Mouse (Mus musculus): ENCODE results near the gene Cbfa2t2.

Gene Cbfa2t2

DNA sequence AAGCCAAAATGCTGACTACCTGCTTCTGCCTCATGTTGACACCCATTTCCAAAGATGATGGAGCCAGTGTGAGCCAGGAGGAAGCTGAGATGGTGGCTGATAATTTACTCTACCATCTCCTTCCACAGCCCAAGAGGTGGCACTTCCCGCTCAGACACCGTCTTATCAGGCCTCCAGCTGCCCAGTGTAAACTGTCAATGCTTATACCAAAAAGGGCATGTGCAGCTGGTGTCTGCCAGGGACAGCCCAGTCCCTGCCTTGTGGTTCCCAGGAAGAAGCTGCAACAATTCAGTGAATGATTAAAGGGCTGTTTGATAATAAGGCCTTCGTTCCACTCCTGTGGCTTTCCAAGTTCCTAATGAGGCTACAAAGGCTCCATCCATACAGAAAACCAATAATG, 102.4 kb downstream of the Cbfa2t2 start:
- no peak for DNase-seq (ENCODE audit: low spot score in 2 of 2)

DNA sequence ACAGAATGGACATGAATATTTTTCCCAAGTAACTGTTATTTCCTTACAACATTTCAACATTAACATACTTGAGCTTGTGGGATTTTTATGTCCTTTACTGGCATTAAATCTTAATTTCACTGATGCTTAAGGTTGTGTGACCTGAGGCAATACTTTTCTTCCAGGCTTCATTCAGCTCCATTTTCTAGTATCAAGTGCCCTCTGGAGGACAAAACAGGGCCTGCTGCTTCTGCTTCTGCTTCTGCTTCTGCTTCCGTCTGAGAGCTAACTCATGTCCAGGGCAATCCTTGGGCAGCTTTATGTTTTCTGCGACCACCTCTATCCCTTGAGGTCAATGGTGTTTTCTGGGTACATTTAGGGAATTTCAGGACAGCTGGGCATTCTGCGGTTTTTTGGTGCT, 103.4 kb downstream of the Cbfa2t2 start:
- no peak for DNase-seq (ENCODE audit: low spot score in 2 of 2)

DNA sequence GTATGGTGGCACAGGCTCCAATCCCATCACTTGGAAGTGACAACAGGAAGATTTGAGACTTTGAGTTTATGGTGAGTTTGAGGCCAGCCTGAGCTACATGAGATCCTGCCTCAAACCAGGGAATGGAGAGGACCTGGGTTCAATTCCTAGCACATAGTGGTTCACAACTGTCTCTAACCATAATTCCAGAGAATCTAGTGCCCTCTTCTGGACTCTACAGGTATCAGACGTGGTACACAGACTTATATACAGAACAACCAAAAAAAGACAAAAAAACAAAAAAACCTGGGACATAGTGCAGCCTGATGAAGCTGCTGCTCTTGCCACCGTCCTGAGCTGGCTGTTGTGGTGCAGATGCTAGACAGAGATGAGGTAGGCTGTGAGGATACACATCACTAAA, 105.3 kb downstream of the Cbfa2t2 start:
- no peak for DNase-seq (ENCODE audit: low spot score in 2 of 2)

DNA sequence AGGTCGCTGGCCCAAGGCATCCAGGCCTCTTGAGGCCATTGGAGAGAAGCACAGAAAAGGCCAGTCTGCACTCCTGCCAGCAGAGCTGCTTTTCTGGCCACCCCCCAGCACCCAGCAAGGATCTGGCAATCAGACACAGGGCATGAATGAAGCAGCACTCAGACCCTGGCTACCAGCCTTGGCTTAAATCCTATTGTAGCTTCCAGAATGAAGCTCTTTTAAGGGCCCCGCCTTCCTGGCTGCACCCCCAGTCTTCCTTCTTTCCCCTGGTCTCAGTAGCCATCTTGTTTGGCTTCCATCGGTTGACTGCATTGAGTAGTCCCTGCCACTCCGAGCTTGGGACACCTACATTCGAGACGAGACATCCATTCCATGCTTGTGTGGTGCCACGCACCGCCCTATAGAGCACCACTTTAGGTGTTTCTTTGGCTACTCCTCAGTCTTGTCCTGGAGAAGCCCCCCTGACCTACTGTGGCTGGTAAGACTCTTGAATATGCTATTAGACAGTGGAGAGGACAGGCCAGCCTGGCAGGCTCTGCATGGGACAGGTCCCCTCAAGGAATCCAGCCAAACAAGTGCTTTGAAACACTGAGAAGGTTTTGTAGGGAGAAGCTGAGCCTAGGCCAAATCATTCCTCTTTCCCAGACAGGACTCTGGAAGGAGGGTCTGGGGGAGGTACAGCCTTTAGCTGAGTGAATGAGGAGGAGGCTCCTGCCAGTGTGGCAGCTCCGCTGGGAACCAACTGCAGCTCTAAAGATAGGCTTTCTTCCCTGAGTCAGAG, 107.5 kb downstream of the Cbfa2t2 start:
- DNase-seq (ENCODE audit: low spot score in 2 of 2), result no peak

DNA sequence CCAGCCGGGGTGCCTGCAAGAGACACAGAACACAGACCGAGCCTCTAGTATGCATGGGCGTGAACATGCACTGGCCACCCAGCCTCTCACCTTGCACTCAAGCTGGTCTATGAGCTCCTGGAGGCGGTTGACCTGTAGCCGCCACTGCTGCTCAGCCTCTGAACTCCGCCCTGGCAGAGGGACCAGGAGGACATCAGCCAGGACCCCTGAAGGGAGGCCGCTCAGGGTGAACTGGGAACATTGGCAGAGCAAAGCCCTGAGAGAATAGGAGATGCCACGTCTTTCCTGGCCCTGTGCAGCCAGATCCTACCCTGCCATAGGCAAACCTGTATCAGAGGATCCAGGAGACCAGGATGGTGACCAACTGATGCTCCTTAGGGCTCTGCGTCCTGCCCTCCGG, 110.4 kb downstream of the Cbfa2t2 start, which contains the start of gene 1700003F12Rik:
Gene 1700003F12Rik (plus strand): TSS at position 375 of the 400 bp plus-strand sequence.
- DNase-seq (ENCODE audit: low spot score in 2 of 2), result no peak

DNA sequence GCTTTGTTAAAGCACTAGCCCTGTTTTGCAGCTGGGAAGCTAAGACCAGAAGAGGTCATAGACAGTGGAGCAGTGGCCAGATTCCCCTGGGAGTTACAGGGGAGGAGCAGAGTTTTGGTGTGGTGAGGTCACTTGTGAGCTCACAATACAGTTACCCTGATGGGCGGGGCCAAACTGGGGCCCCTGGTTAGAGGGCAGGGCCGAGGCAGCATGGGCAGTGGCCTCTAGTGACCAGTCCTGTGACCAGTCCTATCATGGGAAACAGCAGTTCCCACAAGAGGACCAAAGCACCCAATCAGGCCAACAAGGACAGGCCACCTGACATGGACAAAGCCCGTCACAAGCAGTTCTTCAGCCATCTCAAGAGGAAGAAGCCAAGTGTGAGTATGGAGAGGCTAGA, 112.4 kb downstream of the Cbfa2t2 start:
- DNase-seq (ENCODE audit: low spot score in 2 of 2), result no peak

DNA sequence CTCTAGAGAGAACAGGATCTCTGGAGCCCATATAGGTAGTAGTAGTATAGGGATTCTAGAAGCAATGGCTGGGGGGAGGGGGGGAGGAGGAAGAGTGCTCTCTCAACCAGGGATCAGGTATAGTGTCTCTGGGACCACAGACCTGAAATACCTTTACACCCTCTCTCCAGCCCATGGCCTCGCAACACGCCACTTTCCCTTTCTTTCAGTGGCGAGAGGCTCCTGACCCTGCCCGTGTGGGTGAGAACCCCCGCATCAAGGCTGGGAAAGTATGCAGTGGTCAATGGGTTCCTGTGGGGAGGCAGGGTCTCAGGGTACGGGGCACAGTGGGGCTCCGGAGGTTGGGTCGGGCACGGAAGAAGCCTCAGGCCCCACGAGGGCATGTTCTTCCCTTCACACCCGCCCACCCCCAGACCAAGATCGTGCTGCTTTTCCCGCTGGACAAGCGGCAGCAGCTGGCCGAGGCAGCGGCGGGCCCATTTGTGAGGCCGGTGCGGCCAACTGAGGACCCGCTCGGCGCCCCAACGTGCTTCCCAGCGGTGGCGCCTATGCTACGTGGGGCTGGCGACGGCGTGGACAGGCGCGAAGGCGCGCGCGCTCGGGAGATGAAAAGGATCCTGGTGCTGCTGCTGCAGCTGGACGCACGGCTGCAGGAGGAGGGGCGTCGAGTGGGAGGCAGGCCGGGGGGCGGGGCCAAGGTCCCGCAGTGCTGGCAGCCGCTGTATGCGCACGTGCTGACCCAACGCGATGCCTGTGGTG, 113.0 kb downstream of the Cbfa2t2 start:
- DNase-seq (ENCODE audit: low spot score in 2 of 2), result no peak

DNA sequence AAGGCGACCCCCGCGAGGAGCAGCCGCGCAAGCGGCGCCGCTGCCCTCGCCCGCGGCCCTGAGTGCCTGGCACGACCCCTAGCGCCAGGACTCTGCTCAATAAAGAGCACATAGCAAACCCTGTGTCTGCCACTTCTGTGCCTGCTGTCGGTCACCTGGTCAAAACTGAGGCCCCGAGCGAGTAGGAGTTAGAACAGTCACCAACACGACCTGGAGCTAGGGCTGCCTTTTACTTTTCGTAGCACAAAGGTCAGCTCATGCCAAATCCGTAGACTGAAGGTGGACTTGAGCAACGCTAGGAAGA, 113.6 kb downstream of the Cbfa2t2 start:
- DNase-seq (ENCODE audit: low spot score in 2 of 2), result no peak

DNA sequence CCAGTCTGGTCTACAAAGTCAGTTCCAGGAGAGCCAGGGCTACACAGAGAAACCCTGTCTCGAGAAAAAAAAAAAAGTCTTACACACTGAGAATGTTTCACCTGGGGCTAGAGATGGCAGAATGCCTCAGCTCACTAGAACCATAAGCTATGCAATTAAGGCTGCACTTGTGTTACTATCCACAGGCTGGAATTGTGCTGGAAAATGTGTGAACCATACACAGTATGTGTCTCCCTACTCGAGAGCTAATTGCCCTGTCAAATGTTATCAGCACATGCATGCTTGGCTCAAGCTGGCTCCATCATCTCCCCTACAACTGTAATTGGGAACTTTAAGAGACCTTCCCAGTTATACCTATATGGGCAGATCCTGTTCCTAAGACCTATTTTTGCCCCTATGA, 114.7 kb downstream of the Cbfa2t2 start:
- no peak for DNase-seq (ENCODE audit: low spot score in 2 of 2)

DNA sequence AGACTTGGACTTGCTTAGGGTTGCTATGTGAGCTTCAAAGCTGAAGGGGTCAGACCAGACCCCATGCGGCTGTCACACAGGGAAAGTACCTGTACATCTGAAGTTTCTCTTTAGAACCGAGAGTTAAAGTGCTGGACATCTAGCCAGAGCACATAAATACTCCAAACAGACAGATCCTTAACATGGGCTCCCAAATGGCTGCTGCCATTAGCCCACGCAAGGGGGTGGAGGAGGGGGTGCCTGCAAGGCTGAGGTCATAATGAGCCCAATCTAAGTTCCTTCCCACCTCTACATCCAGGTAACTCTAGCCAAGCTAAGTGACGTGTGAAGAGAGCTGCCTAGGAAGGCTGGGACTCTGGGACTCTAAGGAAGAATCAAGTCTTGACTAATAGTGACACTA, 115.2 kb downstream of the Cbfa2t2 start, which contains the start of gene Actl10:
Gene Actl10 (plus strand): TSS at position 301 of the 400 bp plus-strand sequence.
- DNase-seq (ENCODE audit: low spot score in 2 of 2), result no peak

DNA sequence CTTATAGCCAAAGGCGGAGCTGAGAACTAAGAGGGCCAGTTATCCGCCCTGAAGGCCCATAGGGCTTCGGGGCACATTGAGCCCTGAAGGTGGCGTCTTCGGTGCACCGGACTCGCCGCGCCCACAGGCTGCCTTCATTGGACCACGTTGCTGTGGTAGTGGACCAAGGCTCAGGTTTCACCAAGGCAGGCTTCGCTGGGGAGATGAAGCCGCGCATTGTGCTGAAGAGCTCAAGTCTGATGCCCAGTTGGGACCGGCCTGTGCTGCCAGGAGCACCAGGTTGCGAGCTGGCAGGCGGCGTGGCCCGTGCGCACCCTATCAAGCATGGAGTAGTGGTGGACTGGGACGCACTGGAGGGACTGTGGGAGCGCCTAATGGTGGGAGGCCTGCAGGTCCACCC, 115.6 kb downstream of the Cbfa2t2 start:
- DNase-seq (ENCODE audit: low spot score in 2 of 2), result no peak

DNA sequence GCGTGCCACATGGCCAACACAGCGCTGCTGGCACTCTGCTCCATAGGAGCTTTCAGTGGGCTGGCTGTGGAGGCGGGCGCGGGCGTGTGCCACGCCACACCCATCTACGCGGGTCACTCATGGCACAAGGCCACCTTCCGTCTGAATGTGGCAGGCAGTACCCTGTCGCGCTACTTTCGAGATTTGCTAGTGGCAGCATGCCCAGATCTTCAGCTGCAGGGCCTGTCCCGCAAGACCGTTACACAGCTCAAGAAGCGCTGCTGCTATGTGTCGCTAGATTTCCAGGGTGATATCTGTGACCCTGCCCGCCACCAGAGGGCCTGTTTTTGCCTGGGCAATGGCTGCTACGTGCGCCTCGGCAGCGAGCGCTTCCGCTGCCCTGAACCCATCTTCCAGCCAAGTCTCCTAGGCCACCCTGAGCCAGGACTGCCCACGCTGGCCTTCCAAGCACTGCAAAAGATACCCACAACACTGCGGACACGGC, 116.2 kb downstream of the Cbfa2t2 start:
- peak; percentile 54 to 64 for DNase-seq (ENCODE audit: low spot score in 2 of 2)

DNA sequence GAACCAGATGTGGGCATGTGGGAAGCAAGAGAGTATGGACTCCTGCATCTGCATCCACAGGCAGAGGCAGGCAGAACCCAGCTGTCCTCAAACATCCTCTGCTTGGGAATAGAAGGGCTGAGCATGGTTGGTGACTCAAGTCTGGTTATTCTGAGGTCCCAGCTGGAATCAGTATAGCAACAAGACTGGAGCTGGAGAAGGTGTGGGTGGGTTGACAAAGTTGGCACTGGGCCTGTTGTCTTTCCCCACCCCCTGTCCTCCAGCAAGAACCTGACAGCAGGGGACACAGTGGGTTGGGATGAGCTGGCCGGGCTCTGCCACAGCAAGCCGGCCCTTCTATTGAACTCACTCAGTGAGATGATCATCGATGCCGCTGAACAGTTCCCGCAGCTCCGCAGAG, 119.0 kb downstream of the Cbfa2t2 start:
- DNase-seq (ENCODE audit: low spot score in 2 of 2), result no peak

DNA sequence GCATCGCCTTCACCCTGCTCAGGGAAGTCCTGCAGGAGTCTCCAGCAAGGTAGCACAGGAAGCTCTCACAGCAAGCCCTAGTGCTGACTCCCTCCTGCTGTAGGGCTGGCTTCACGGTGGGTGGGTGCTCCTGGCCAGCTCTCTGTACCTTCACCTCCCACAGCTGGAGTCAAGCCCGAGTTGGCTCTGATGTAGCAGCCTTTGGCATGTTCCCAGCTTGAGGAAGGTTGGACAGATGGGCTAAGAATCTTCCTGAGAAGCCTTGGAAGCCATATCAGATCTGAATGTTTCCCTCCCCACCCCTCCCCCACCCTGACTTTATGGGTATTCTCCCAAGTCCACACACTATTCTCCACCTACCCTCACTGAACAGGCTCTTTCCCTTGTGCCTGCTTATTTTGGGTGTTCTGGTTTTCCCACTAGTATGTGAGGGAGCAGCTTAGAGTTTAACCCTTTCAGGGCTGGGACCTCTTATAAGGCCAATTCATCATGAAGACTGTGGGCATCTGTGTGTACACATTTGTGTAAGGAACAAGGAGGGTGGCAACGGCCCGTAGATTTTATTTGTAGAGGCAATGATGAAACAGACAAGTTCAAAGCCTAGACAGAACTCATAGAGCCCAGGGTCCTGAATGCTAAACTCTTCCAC, 121.0 kb downstream of the Cbfa2t2 start:
- DNase-seq (ENCODE audit: low spot score in 2 of 2), result no peak

DNA sequence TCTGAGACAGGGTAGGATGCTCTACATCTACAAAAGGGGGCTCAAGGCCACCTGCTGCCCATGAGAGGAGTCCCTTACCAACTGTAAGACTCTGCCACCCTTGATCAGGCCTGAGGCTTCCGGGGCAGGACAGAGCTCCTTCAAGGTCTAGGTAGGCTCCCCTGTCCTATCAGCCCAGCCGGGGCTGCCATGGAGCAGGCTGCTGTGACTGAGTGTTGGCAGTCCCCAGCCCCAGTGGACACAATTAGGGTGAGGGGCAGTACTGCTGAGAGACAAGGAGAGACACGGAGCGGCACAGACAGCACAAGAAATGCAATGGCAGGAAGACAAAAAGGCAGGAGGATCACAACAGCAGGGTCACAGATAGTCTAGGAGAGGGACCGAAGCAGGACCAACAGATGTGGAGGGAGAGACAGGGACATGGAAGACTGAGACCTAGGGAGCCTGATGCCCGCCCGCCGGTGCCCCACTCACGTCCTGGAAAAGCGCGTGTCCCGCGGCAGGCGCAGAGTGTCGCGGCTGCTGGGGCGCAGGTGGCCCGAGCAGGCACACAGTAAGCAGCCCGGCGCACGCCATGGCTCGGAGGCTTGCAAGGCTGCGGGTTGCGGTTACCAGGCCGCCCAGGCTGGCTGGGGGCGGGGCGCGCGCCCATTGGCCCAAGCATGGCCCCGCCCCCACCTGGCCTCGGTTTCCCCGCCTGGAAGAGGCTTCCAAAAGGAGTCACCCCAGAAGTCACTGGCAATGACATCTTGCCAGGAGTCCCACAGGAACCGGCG, 122.2 kb downstream of the Cbfa2t2 start, which contains the start of gene Necab3:
Gene Necab3 (minus strand): TSS at position 627 of the 776 bp plus-strand sequence.
- peak in 1 of 2 experiments; percentile 35 for DNase-seq (ENCODE audit: low spot score in 2 of 2)

DNA sequence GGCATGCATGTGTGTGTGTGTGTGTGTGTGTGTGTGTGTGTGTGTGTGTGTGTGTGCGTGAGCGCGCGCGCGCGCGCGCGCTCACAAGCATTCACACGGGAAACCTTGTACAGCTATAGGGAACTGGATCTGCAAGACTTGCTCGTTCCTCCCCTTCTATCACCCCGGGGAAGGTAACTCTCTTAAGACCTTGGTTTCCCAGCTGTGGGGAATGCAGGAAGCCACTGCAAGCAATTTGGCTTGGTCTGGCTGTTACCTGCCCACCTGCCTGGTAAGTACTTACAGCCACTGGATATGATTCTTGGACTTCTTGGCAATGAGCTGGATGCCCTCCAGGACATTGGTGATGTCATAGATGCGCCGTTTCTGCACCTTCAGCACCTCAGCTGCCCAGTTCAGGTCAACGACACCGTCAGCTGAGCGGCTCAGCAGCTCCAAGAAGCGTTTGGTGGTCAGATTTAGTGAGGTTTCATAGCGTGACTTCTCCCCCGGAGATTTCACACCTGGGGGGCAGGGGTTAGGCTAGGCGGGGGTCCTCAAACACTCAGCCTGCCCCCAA, 127.4 kb downstream of the Cbfa2t2 start:
- DNase-seq (ENCODE audit: low spot score in 2 of 2), result no peak

DNA sequence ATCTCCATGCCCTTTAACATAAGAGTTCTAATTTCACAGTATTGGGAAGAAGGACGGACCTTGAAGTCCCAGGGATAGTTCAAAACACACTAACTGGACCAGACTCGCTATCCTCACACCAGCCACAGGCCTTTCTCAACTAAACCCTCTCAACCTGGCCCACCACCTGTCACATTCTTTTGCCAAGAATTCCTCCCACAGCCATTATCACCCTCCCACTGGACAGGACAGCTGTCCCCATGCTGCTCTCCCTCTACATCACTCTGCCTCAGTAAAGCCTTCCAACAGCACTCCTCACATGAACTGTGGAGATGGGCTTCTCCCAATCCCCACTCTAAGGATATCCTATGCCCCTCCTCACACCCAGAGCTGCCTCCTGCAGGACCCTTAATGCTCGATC, 129.3 kb downstream of the Cbfa2t2 start:
- no peak for DNase-seq (ENCODE audit: low spot score in 2 of 2)

DNA sequence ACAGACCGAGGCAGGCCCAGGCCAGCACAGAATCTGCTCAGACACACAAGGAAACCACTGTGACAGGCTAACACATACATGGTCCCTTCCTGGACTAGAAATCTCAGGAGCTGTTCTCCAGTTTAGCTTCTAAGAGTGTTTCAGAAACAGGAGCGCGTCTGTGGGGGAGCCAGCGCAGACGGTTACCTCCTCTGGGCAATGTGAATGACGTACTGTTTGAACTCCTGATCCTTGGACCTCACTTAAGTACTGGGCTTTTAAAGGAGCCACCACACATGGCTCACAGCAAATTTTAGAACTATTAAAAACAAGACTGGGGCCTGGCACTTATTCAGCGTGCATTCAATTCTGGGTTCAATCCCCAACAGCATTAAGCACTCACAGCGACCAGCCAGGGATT, 130.4 kb downstream of the Cbfa2t2 start:
- DNase-seq (ENCODE audit: low spot score in 2 of 2), result no peak

DNA sequence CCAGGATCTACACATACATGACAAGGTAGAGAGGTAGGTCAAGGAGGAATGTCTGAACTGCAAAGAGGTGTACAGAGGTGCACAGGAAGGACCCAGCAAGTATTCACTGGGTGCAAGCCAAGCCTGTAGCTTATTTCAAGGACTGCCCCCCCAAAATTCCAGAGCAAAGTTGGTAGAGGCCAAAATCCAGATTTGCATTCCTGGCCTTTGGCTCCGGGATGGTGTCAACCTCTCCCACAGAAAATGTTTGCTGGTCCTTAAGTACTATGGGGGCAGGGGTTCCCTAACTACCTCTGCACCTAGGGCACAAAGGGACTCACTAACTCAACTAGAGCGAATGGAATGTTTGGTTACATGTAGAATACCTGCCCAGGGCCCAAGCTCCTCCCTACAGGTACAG, 131.5 kb downstream of the Cbfa2t2 start:
- DNase-seq (ENCODE audit: low spot score in 2 of 2), result no peak

DNA sequence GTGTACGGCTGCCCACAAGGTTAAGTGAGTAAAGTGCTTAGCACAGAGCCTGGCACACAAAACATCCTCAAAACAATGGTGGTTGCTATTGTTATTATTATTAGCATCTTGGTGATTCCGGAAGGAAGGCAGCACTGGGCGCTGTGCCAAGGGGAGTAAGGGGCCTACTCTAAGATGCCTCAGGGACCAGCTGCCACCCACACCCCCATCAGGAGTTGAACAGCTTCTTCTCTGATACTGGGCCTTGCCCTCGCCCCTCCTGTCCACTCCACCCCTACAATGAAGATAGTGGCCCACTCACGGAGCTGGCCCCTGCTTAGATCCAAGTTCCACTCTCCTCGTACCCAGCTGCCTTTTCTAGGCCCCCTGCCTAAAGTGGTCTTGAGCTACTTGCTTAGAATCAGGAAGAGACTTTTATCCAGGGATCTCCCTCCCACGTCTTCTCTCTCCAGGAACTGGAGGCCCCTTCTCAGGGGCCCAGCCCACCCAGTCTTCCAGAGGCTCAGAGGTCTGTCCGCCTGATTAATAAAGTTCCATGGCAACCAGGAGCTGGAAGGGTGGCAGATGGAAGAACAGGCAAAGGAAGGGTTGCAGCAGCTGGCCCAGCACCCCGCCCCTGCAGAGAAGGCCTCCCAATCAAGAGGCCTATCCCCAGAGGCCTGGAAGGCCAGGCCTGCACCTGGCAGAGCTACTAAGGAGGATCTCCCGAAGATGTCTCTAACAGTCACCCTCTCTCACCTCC, 132.2 kb downstream of the Cbfa2t2 start:
- DNase-seq (ENCODE audit: low spot score in 2 of 2), result no peak
